Mouse (Mus musculus): ENCODE data around the gene Pgghg. TPM values are rescaled to one million over a fixed set of nuclear protein-coding genes. Genes with fewer than 3 reads are reported as not detected.
"Not testable (repeated sequence)": the region's sequence is repeated elsewhere in the genome, so short reads cannot be mapped to it uniquely, and the experiment has no call there.

Pgghg gene
- polyA plus RNA-seq, 1 experiment from 2014 or later: 8.2 TPM

GRCm38 (mm10) chr7:140959181-140959901 is 18.1 kb downstream of the Pgghg start:
- peaks cover 29% of the 10 kb centered on the region for H3K4me1 ChIP-seq
- no peaks in the 10 kb centered on the region for H3K36me3 ChIP-seq (ENCODE audit: poor library complexity, severe bottlenecking)
- no peak overlapping the region for H3K9ac ChIP-seq
- under 1% methylated on average over 9 of the region's 9 CpGs for WGBS
- no peak overlapping the region for H3K4me2 ChIP-seq
- H3K9me3 ChIP-seq (replicated peaks): no peaks in the 10 kb centered on the region
- H3K4me3 ChIP-seq: no peak overlapping the region
- no peak for ATAC-seq
- peaks cover 5% of the 10 kb centered on the region; the same call in 1 of the 2 replicates for H3K27me3 ChIP-seq
- no peak overlapping the region; the same call in 1 of the 2 replicates for H3K27ac ChIP-seq

DNA sequence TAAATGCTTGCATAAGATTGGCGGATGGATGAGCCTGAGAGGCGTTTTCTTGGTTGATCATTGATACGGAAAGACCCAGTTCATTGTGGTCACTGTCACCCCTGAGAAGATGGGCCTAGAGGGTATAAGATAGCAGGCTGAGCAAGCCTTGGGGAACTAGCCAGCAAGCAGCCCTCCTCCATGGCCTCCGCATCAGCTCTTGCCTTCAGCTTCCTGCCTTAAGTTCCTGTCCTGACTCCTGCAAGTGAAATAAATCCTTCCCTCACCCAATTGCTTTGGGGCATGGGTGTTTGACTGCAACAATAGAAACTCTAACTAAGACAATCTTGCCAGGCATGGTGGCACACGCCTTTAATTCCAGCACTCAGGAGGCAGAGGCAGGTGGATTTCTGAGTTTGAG is 18.8 kb downstream of the Pgghg start:
- Histone ChIP-seq H3K27me3 (peaks cover 5% of the 10 kb centered on the region; the same call in 1 of the 2 replicates), H3K9me3 (replicated peaks) (no peaks in the 10 kb centered on the region), H3K4me1 (peaks cover 24% of the 10 kb centered on the region), H3K27ac (no peak overlapping the region), H3K36me3 (ENCODE audit: poor library complexity, severe bottlenecking) (no peaks in the 10 kb centered on the region), H3K9ac (no peak overlapping the region), H3K4me2 (no peak overlapping the region), H3K4me3 (no peak overlapping the region)
- 36% methylated on average over 5 of the region's 5 CpGs for WGBS
- no peak for ATAC-seq

GRCm38 (mm10) chr7:140961416-140961815 is 20.2 kb downstream of the Pgghg start:
- H3K27ac ChIP-seq: no peak overlapping the region

DNA sequence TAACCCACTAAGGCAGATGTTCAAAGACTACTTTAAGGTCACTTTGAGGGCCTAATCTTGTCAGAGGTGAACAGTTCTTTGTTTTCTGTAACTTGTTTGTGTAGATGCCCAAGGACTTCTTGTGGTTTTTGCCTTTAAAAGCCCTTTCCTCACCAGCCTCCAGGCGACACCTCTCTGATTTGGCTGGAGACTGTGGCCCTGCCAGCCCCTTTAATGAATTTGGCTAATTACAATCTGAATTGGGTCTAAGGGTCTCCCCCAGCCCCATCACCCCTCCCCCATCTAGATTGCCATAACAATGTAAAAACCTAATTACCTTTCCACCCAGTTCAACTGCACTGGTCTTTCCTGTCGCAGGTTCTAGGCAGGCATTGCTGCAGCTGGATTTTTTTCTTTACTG is 21.5 kb downstream of the Pgghg start:
- Histone ChIP-seq H3K27ac (no peak overlapping the region), H3K4me2 (no peak overlapping the region), H3K9me3 (replicated peaks) (no peaks in the 10 kb centered on the region), H3K4me3 (no peak overlapping the region), H3K9ac (no peak overlapping the region), H3K4me1 (peaks cover 18% of the 10 kb centered on the region), H3K36me3 (ENCODE audit: poor library complexity, severe bottlenecking) (no peaks in the 10 kb centered on the region), H3K27me3 (peaks cover 5% of the 10 kb centered on the region; the same call in 1 of the 2 replicates)
- no peak for ATAC-seq
- 33% methylated on average over 2 of the region's 2 CpGs for WGBS

More at GRCm38 (mm10) chr7:140961416-140961815, 20.2 kb downstream of the Pgghg start:
- WGBS: 64% methylated on average over 2 of the region's 2 CpGs
- Histone ChIP-seq H3K9me3 (replicated peaks) (no peaks in the 10 kb centered on the region), H3K36me3 (ENCODE audit: poor library complexity, severe bottlenecking) (no peaks in the 10 kb centered on the region), H3K4me1 (peaks cover 17% of the 10 kb centered on the region), H3K4me3 (no peak overlapping the region), H3K27me3 (peaks cover 5% of the 10 kb centered on the region; the same call in 1 of the 2 replicates), H3K9ac (no peak overlapping the region), H3K4me2 (no peak overlapping the region)
- no peak for ATAC-seq

DNA sequence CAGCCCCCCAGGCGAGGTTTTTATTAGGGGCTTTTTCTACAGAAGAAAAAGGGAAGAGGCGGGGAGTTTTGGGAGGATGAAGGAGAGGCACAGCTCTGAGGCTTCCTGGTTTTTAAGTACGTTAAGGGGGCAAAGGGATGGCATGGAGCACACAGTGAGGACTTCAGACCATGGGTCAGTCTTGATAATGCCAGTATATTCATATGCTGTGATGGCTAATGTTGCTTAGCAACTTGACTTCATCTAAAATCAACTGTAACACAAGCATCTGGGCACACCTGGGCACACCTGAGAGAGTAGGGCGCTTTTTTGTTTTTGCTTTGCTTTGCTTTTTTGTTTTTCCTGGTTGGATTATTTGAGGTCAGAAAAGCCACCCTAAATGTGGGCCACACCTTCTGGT is 25.7 kb downstream of the Pgghg start, which contains the start of gene Ifitm1:
Gene Ifitm1 (plus strand): TSS at position 301 of the 400 bp plus-strand sequence.
- Histone ChIP-seq H3K4me3 (no peak within 1 kb of the TSS), H3K4me2 (no peak within 1 kb of the TSS), H3K9me3 (replicated peaks) (no peaks in the 10 kb centered on the region), H3K36me3 (ENCODE audit: poor library complexity, severe bottlenecking) (no peaks in the 10 kb centered on the region), H3K27me3 (peaks cover 7% of the 10 kb centered on the region; the same call in 1 of the 2 replicates), H3K27ac (no peak within 1 kb of the TSS), H3K9ac (no peak within 1 kb of the TSS), H3K4me1 (peaks cover 11% of the 10 kb centered on the region; the same call in 1 of the 2 replicates)
- 81% methylated on average over 4 of the region's 4 CpGs for WGBS
- ATAC-seq: no peak

- no peak overlapping the region for H3K4me3 ChIP-seq
- ATAC-seq: no peak
- H3K9me3 ChIP-seq (replicated peaks): no peaks in the 10 kb centered on the region
- H3K27me3 ChIP-seq: peaks cover 7% of the 10 kb centered on the region; the same call in 1 of the 2 replicates
- H3K27ac ChIP-seq: no peak overlapping the region
- no peak overlapping the region for H3K4me2 ChIP-seq
- H3K9ac ChIP-seq: no peak overlapping the region
- peaks cover 8% of the 10 kb centered on the region; the same call in 1 of the 2 replicates for H3K4me1 ChIP-seq
- WGBS: 7% methylated on average over 14 of the region's 14 CpGs
- no peaks in the 10 kb centered on the region for H3K36me3 ChIP-seq (ENCODE audit: poor library complexity, severe bottlenecking)
Measured at GRCm38 (mm10) chr7:140967862-140968591, 26.8 kb downstream of the Pgghg start.

GRCm38 (mm10) chr7:140968710-140969109 is 27.5 kb downstream of the Pgghg start:
- not testable (repeated sequence) for H3K9ac ChIP-seq; H3K27ac ChIP-seq; H3K4me3 ChIP-seq; H3K4me2 ChIP-seq; ATAC-seq; H3K9me3 ChIP-seq (replicated peaks); H3K36me3 ChIP-seq (ENCODE audit: poor library complexity, severe bottlenecking)
- Histone ChIP-seq H3K4me1 (peaks cover 12% of the 10 kb centered on the region; the same call in 1 of the 2 replicates), H3K27me3 (peaks cover 11% of the 10 kb centered on the region; the same call in 1 of the 2 replicates)
- WGBS: 19% methylated on average over 3 of the region's 3 CpGs

GRCm38 (mm10) chr7:140970931-140971330 is 29.7 kb downstream of the Pgghg start:
- Histone ChIP-seq H3K27me3 (peaks cover 22% of the 10 kb centered on the region), H3K4me2 (no peak overlapping the region), H3K36me3 (ENCODE audit: poor library complexity, severe bottlenecking) (no peaks in the 10 kb centered on the region), H3K27ac (no peak overlapping the region), H3K9me3 (replicated peaks) (no peaks in the 10 kb centered on the region), H3K4me1 (peaks cover 14% of the 10 kb centered on the region; the same call in 1 of the 2 replicates), H3K4me3 (no peak overlapping the region), H3K9ac (no peak overlapping the region)
- 56% methylated on average over 7 of the region's 7 CpGs for WGBS
- no peak for ATAC-seq

DNA sequence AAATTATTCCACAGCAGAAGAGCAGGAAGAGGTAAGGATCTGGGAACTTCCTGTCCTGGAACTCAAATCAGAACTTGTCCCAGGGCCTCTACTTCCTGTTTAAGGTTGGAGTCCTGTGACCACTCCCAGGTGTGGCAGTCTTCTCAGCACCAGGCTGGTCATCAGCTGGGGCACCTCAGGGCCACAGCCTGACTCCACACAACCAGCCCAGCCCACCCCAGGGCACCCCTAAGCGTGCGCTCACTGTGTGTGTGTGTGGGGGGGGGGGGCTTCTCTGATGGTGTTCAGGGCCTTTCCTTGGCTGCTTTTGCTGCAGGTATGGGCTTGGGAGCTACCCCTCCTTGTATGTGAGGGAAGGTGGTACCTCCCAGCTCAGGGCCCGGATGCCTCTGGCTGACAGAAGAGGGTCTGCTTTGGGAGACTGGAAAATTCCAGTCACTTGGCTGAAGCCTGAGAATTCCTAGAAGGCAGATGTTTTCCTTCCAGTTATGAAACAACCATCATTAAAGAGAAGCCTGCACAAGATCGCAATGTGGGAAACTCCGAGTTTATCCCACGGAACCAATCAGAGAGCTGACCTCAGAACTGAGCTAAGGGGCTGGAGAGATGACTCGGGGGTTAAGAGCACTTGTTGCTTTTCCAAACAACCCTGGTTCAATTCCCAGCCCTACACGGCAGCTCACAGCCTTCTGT is 30.4 kb downstream of the Pgghg start:
- Histone ChIP-seq H3K4me1 (peaks cover 14% of the 10 kb centered on the region; the same call in 1 of the 2 replicates), H3K27me3 (peaks cover 22% of the 10 kb centered on the region), H3K4me3 (no peak overlapping the region), H3K9me3 (replicated peaks) (no peaks in the 10 kb centered on the region), H3K27ac (no peak overlapping the region), H3K9ac (no peak overlapping the region), H3K36me3 (ENCODE audit: poor library complexity, severe bottlenecking) (no peaks in the 10 kb centered on the region), H3K4me2 (no peak overlapping the region)
- WGBS: 87% methylated on average over 8 of the region's 8 CpGs
- ATAC-seq: no peak

DNA sequence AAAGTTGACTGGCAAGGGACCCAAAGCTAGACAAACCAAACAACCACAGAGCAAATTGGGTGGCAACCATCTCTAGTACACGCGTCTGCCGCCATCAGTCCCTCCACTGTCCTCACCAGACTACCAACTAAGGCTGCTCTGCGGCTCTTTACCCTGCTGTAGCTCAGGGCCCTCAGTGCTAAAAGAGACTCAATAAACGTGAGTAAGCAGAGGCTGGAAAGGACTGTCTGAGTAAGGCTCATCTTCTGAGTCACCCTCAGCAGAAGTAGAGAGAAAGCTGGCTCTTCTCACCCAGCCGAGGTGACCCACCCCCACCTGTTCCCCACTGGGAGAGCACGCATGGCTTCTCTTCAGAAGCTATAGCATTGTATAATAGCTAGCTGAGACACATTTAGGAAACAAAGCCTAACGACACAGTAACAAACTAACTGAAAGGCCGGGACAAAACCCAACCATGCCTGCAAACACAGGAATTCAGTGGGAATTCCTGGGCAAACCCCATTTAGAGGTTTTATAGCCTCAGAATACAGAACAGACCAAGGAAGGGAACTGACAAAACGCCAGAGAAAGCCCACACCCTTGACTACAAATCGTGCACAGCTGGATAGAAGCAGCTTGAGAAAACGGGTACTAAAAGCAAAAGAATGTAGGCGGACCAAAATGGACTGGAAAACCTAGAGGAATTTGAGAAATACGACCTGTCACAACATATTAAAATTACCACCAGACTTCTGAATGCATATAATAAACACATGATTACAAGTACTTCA is 32.4 kb downstream of the Pgghg start:
- Histone ChIP-seq H3K36me3 (ENCODE audit: poor library complexity, severe bottlenecking) (no peaks in the 10 kb centered on the region), H3K9ac (no peak overlapping the region), H3K4me2 (no peak overlapping the region), H3K27me3 (peaks cover 22% of the 10 kb centered on the region), H3K27ac (no peak overlapping the region), H3K4me3 (no peak overlapping the region), H3K9me3 (replicated peaks) (no peaks in the 10 kb centered on the region), H3K4me1 (peaks cover 6% of the 10 kb centered on the region; the same call in 1 of the 2 replicates)
- ATAC-seq: no peak
- WGBS: 21% methylated on average over 14 of the region's 14 CpGs

GRCm38 (mm10) chr7:140974940-140975339 is 33.7 kb downstream of the Pgghg start:
- peaks cover 18% of the 10 kb centered on the region for H3K27me3 ChIP-seq
- H3K4me1 ChIP-seq: peaks cover 6% of the 10 kb centered on the region; the same call in 1 of the 2 replicates
- 8% methylated on average over 9 of the region's 9 CpGs for WGBS
- no peak overlapping the region for H3K27ac ChIP-seq
- no peaks in the 10 kb centered on the region for H3K36me3 ChIP-seq (ENCODE audit: poor library complexity, severe bottlenecking)
- no peak overlapping the region for H3K9ac ChIP-seq
- no peak for ATAC-seq
- H3K4me3 ChIP-seq: no peak overlapping the region
- H3K9me3 ChIP-seq (replicated peaks): no peaks in the 10 kb centered on the region
- H3K4me2 ChIP-seq: no peak overlapping the region
